Mouse (Mus musculus): ENCODE measurements around the gene Sox5. TPM values are rescaled to one million over a fixed set of nuclear protein-coding genes. Genes with fewer than 3 reads are reported as not detected.

Gene Sox5
- polyA plus RNA-seq, 1 experiment = 0.81 TPM

DNA sequence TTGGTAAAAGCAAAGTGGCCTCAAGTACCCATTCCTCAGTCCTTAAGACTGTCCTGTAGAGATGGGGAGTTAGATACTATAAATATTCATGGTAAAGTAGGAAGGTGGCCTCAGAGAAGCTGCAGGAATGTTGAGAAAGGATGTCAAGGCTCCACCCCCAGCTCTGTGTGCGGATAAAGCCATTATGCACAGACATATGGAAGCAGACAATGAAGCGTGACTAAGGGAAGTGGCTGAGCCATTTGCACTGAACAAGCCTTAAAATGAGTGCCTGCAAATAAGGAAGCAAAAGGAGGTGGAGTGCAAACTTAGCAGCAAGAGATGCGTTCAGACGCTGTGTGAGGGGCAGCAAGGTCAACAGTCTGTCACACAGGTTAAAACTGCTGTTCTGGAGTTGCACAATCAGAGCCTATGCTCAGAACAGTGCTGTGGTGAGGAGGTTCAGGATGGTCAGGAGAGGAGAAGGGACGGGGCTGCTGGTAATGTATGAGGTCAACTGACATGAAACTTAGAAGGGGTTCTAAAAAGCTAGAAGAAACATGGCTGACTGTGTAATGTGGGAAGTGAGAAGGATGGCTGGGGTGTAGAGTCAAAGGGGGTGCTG is 35.7 kb upstream of the Sox5 start:
- H3K4me1 ChIP-seq (replicated peaks; ENCODE audit: control insufficient read depth, insufficient read depth, low read length) = no peaks in the 10 kb centered on the region; the same call in 1 of the 2 replicates
- H3K4me3 ChIP-seq (ENCODE audit: control insufficient read depth, insufficient read depth, low read length) = no peak overlapping the region
- WGBS = 51% methylated on average over 5 of the region's 5 CpGs
- H3K27ac ChIP-seq (ENCODE audit: control insufficient read depth, insufficient read depth, low read length) = no peak overlapping the region
- no peak for DNase-seq
- H3K27me3 ChIP-seq (ENCODE audit: control insufficient read depth, insufficient read depth, low read length) = no peaks in the 10 kb centered on the region
- TF ChIP-seq POLR2A (IDR thresholded peaks at IDR 0.05; ENCODE audit: control insufficient read depth, extremely low read depth, insufficient read depth, low read length, poor library complexity) (no peak), CTCF (IDR thresholded peaks at IDR 0.05; ENCODE audit: borderline replicate concordance, control insufficient read depth, extremely low read depth, insufficient read depth, low read length, poor library complexity) (no peak)
- H3K36me3 ChIP-seq (ENCODE audit: control insufficient read depth, insufficient read depth, low read length) = no peaks in the 10 kb centered on the region

- H3K36me3 ChIP-seq (ENCODE audit: control insufficient read depth, insufficient read depth, low read length) = no peaks in the 10 kb centered on the region
- TF ChIP-seq POLR2A (IDR thresholded peaks at IDR 0.05; ENCODE audit: control insufficient read depth, extremely low read depth, insufficient read depth, low read length, poor library complexity) = no peak
- TF ChIP-seq CTCF (IDR thresholded peaks at IDR 0.05; ENCODE audit: borderline replicate concordance, control insufficient read depth, extremely low read depth, insufficient read depth, low read length, poor library complexity) = no peak
- WGBS = 91% methylated on average over 5 of the region's 5 CpGs
- no peak overlapping the region for H3K4me3 ChIP-seq (ENCODE audit: control insufficient read depth, insufficient read depth, low read length)
- H3K4me1 ChIP-seq (replicated peaks; ENCODE audit: control insufficient read depth, insufficient read depth, low read length) = no peaks in the 10 kb centered on the region; the same call in 1 of the 2 replicates
- no peaks in the 10 kb centered on the region for H3K27me3 ChIP-seq (ENCODE audit: control insufficient read depth, insufficient read depth, low read length)
- no peak overlapping the region for H3K27ac ChIP-seq (ENCODE audit: control insufficient read depth, insufficient read depth, low read length)
- no peak for DNase-seq
Observed at GRCm38 (mm10) chr6:144815542-144815941, 33.8 kb upstream of the Sox5 start.

- TF ChIP-seq CTCF (IDR thresholded peaks at IDR 0.05; ENCODE audit: borderline replicate concordance, control insufficient read depth, extremely low read depth, insufficient read depth, low read length, poor library complexity) (no peak), POLR2A (IDR thresholded peaks at IDR 0.05; ENCODE audit: control insufficient read depth, extremely low read depth, insufficient read depth, low read length, poor library complexity) (no peak)
- DNase-seq = no peak
- no peak overlapping the region for H3K27ac ChIP-seq (ENCODE audit: control insufficient read depth, insufficient read depth, low read length)
- no peaks in the 10 kb centered on the region for H3K27me3 ChIP-seq (ENCODE audit: control insufficient read depth, insufficient read depth, low read length)
- H3K36me3 ChIP-seq (ENCODE audit: control insufficient read depth, insufficient read depth, low read length) = no peaks in the 10 kb centered on the region
- H3K4me3 ChIP-seq (ENCODE audit: control insufficient read depth, insufficient read depth, low read length) = no peak overlapping the region
- WGBS = 68% methylated on average over 6 of the region's 6 CpGs
- H3K4me1 ChIP-seq (replicated peaks; ENCODE audit: control insufficient read depth, insufficient read depth, low read length) = no peaks in the 10 kb centered on the region; the same call in 1 of the 2 replicates
Observed at GRCm38 (mm10) chr6:144814931-144815364, 33.2 kb upstream of the Sox5 start.

DNA sequence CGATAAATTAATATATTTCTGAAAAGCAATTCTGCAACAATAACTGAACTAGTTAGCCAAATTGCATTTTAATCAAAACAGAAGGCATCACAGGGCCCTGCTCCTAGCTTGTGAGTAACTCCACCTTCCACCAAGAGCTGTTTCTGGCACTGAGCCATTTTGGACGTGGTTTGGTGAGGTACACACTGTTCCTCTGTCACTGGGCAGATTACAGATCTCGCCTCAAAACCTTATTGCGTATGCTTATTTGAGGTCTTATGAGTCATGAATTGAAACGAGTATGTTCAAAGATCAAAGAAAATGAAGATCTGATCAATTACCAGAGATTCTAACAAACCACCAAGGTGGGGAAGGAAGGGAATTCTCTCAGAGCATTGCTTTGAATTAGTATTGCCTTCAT is 22.5 kb upstream of the Sox5 start:
- WGBS = 68% methylated on average over 5 of the region's 5 CpGs
- Histone ChIP-seq H3K27me3 (ENCODE audit: control insufficient read depth, insufficient read depth, low read length) (no peaks in the 10 kb centered on the region), H3K27ac (ENCODE audit: control insufficient read depth, insufficient read depth, low read length) (no peak overlapping the region), H3K4me3 (ENCODE audit: control insufficient read depth, insufficient read depth, low read length) (no peak overlapping the region), H3K4me1 (replicated peaks; ENCODE audit: control insufficient read depth, insufficient read depth, low read length) (no peaks in the 10 kb centered on the region), H3K36me3 (ENCODE audit: control insufficient read depth, insufficient read depth, low read length) (no peaks in the 10 kb centered on the region)
- no peak for TF ChIP-seq POLR2A (IDR thresholded peaks at IDR 0.05; ENCODE audit: control insufficient read depth, extremely low read depth, insufficient read depth, low read length, poor library complexity)
- TF ChIP-seq CTCF (IDR thresholded peaks at IDR 0.05; ENCODE audit: borderline replicate concordance, control insufficient read depth, extremely low read depth, insufficient read depth, low read length, poor library complexity) = no peak
- DNase-seq = no peak

DNA sequence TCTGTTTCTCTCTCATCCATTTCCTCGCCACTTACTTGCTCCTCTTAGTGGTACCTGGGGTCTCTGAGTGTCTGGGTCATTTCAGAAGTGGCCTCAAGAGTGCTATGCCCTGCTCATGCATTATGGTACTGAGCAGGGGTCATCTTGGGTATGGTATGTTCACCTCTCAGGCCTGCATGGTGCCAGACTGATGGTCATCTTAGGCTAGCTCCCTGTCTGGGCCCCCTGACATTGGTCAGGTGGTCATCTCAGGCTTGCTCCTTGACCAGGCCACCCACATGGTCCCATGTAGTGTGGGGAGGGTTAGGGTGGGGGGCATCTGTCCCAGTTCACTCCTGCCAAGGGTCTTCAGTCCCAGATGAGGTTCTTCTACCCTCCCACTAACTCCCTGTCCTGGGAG is 21.3 kb upstream of the Sox5 start:
- Histone ChIP-seq H3K36me3 (ENCODE audit: control insufficient read depth, insufficient read depth, low read length) (no peaks in the 10 kb centered on the region), H3K27me3 (ENCODE audit: control insufficient read depth, insufficient read depth, low read length) (no peaks in the 10 kb centered on the region), H3K4me3 (ENCODE audit: control insufficient read depth, insufficient read depth, low read length) (no peak overlapping the region), H3K27ac (ENCODE audit: control insufficient read depth, insufficient read depth, low read length) (no peak overlapping the region), H3K4me1 (replicated peaks; ENCODE audit: control insufficient read depth, insufficient read depth, low read length) (no peaks in the 10 kb centered on the region)
- 97% methylated on average over 1 of the region's 1 CpGs for WGBS
- no peak for DNase-seq
- TF ChIP-seq CTCF (IDR thresholded peaks at IDR 0.05; ENCODE audit: borderline replicate concordance, control insufficient read depth, extremely low read depth, insufficient read depth, low read length, poor library complexity) (no peak), POLR2A (IDR thresholded peaks at IDR 0.05; ENCODE audit: control insufficient read depth, extremely low read depth, insufficient read depth, low read length, poor library complexity) (no peak)

DNA sequence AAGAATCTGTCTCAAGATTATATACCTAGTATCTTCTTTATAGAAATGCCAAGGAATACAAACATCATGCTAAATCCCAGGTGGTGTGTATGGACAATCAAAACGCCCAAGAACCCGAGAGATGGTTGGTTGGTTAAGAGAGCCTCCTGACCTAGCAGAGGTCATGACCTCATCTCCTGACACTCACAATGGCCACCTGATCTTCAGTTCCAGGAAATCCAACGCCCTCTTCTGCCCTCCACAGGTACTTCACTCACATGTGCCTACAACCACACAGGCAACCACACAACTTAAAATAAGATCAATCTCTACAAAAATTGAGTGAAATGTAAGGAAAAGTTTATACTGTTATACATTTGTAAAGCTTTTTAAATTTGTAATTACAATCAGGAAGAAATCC is 12.6 kb upstream of the Sox5 start:
- Histone ChIP-seq H3K27ac (ENCODE audit: control insufficient read depth, insufficient read depth, low read length) (no peak overlapping the region), H3K4me3 (ENCODE audit: control insufficient read depth, insufficient read depth, low read length) (no peak overlapping the region), H3K27me3 (ENCODE audit: control insufficient read depth, insufficient read depth, low read length) (no peaks in the 10 kb centered on the region), H3K4me1 (replicated peaks; ENCODE audit: control insufficient read depth, insufficient read depth, low read length) (no peaks in the 10 kb centered on the region), H3K36me3 (ENCODE audit: control insufficient read depth, insufficient read depth, low read length) (no peaks in the 10 kb centered on the region)
- TF ChIP-seq POLR2A (IDR thresholded peaks at IDR 0.05; ENCODE audit: control insufficient read depth, extremely low read depth, insufficient read depth, low read length, poor library complexity) (no peak), CTCF (IDR thresholded peaks at IDR 0.05; ENCODE audit: borderline replicate concordance, control insufficient read depth, extremely low read depth, insufficient read depth, low read length, poor library complexity) (no peak)
- no peak for DNase-seq
- 87% methylated on average over 3 of the region's 3 CpGs for WGBS

- Histone ChIP-seq H3K27me3 (ENCODE audit: control insufficient read depth, insufficient read depth, low read length) (no peaks in the 10 kb centered on the region), H3K27ac (ENCODE audit: control insufficient read depth, insufficient read depth, low read length) (no peak overlapping the region), H3K4me1 (replicated peaks; ENCODE audit: control insufficient read depth, insufficient read depth, low read length) (no peaks in the 10 kb centered on the region), H3K36me3 (ENCODE audit: control insufficient read depth, insufficient read depth, low read length) (no peaks in the 10 kb centered on the region), H3K4me3 (ENCODE audit: control insufficient read depth, insufficient read depth, low read length) (no peak overlapping the region)
- 93% methylated on average over 8 of the region's 8 CpGs for WGBS
- no peak for TF ChIP-seq POLR2A (IDR thresholded peaks at IDR 0.05; ENCODE audit: control insufficient read depth, extremely low read depth, insufficient read depth, low read length, poor library complexity)
- TF ChIP-seq CTCF (IDR thresholded peaks at IDR 0.05; ENCODE audit: borderline replicate concordance, control insufficient read depth, extremely low read depth, insufficient read depth, low read length, poor library complexity) = no peak
- no peak for DNase-seq
Observed at GRCm38 (mm10) chr6:144792871-144793270, 11.1 kb upstream of the Sox5 start.
